Mouse (Mus musculus) forebrain, embryonic 14.5 days (tissue): ENCODE data around the gene Oas1f. TPM values are rescaled to one million over a fixed set of nuclear protein-coding genes. Genes with fewer than 3 reads are reported as not detected.
"Not testable (repeated sequence)": the region's sequence is repeated elsewhere in the genome, so short reads cannot be mapped to it uniquely, and the experiment has no call there.

Experiments used
- ATAC-seq: fragments of 200-750 bp; cut with Nextera tagmentation; 2 replicates; pipeline ENCODE4 v1.8.0; 2017; ENCODE audit warnings: mild to moderate bottlenecking, moderate library complexity
- DNase-seq: peaks from one replicate; pipeline ENCODE4 v3.0.0-alpha.2; 2015; ENCODE audit warnings: low spot score
- H3K27ac ChIP-seq: fragments of 300-500 bp; sonication (generic); 2 replicates; pipeline ENCODE4 v1.5.1; 2014; ENCODE audit warnings: low read depth, mild to moderate bottlenecking, control low read depth, low read length, moderate library complexity
- H3K27me3 ChIP-seq: fragments of 300-500 bp; sonication (generic); replicated peaks from 2 replicates; pipeline ENCODE4 v1.6.1; 2014; ENCODE audit warnings: low read length, control low read depth, mixed read lengths; ENCODE audit not compliant: control insufficient read depth, insufficient read depth
- H3K36me3 ChIP-seq: fragments of 300-500 bp; sonication (generic); 2 replicates; pipeline ENCODE4 v1.6.1; 2014; ENCODE audit warnings: low read length, control low read depth; ENCODE audit not compliant: control insufficient read depth, insufficient read depth
- H3K4me1 ChIP-seq: fragments of 300-500 bp; sonication (generic); 2 replicates; pipeline ENCODE4 v1.6.1; 2014; ENCODE audit warnings: antibody characterized with exemption, low read length, control low read depth; ENCODE audit not compliant: control insufficient read depth, insufficient read depth
- H3K4me2 ChIP-seq: fragments of 300-500 bp; sonication (generic); 2 replicates; pipeline ENCODE4 v1.6.1; 2014; ENCODE audit warnings: mild to moderate bottlenecking, control low read depth, low read length
- H3K4me3 ChIP-seq: fragments of 300-500 bp; sonication (generic); 2 replicates; pipeline ENCODE4 v1.5.1; 2014; ENCODE audit warnings: low read depth, low read length, control low read depth
- H3K9ac ChIP-seq: fragments of 300-500 bp; sonication (generic); 2 replicates; pipeline ENCODE4 v1.6.1; 2014; ENCODE audit warnings: mild to moderate bottlenecking, low read length, control low read depth, moderate library complexity
- H3K9me3 ChIP-seq: fragments of 300-500 bp; sonication (generic); replicated peaks from 2 replicates; pipeline ENCODE4 v1.6.1; 2016; ENCODE audit warnings: low read length, control low read depth, mixed read lengths; ENCODE audit not compliant: control insufficient read depth
- WGBS: fragments of 180-500 bp; shearing (Covaris S2); extraction: QIAGEN DNeasy Blood & Tissue Kit; methylation state at CpG from one replicate; pipeline ENCODE4 v1.1.7; 2014; 5-methylcytosine and 5-hydroxymethylcytosine counted together
- polyA plus RNA-seq: library from polyadenylated mRNA; unstranded; fragments of >200 nt; fragmentation: Nextera tagmentation; extraction: Ambion mirVana; gene quantifications from 2 replicates; pipeline ENCODE4 v1.2.1, GENCODE M21; 2014

The Oas1f gene
- polyA plus RNA-seq, 1 experiment from 2014 or later = not detected

DNA sequence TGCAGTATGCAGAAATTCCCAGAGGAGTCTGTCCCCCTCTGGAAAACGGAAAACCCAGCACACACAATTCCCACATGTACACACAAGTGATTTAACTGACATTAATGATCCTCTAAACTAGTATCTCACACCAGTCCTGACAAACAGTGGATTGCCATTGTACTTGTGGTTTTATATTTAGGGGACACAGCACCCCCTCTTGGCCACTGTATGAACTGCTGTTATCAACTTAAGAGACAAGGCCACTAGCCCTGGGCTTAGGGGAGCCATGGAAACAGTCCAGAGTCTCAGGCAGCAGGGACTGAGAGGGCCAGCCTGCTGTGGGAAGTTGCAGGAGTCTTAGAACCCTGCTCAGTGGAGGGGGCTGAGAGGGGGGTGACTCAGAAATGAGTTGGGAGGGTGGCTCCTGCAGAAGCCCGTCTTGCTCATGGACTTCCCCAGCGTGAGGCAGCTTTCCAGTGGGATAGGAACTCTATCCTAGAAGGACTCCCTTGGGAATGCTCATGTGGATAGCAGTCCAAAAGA lies 18.2 kb downstream of the Oas1f start:
- Histone ChIP-seq H3K4me1 (no peaks in the 10 kb centered on the region), H3K36me3 (no peaks in the 10 kb centered on the region), H3K4me3 (no peak overlapping the region), H3K27ac (no peak overlapping the region), H3K4me2 (no peak overlapping the region), H3K27me3 (no peaks in the 10 kb centered on the region), H3K9ac (no peak overlapping the region), H3K9me3 (no peaks in the 10 kb centered on the region)
- WGBS = 79% methylated on average over 3 of the region's 3 CpGs
- DNase-seq = peak; percentile 22
- no peak for ATAC-seq

- Histone ChIP-seq H3K27ac (no peak overlapping the region), H3K27me3 (no peaks in the 10 kb centered on the region), H3K4me3 (no peak overlapping the region), H3K36me3 (no peaks in the 10 kb centered on the region), H3K9me3 (no peaks in the 10 kb centered on the region), H3K4me2 (no peak overlapping the region), H3K4me1 (no peaks in the 10 kb centered on the region), H3K9ac (no peak overlapping the region)
- 79% methylated on average over 7 of the region's 7 CpGs for WGBS
- ATAC-seq (no peak), DNase-seq (no peak)
Observed at GRCm38 (mm10) chr5:120869436-120870015, 22.4 kb downstream of the Oas1f start.

DNA sequence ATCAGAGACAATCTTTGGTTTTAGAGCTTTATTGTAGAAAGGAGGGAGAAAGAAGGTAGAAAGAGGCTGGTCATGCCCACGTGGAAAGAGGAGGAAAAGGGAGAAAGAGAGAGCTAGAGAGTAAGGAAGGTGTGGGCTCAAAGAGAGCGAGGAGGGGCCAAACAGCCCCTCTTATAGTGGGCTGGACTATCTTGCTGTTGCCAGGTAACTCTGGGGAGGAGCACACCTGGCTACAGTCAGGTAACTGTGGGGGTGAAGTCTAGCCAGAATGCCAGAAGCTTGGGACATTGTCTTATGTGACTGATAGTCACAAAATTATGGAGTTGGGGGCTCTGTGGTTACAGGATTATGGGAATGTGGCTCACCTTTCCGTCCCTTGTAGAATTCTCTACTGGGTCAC lies 22.9 kb downstream of the Oas1f start:
- no peaks in the 10 kb centered on the region for H3K36me3 ChIP-seq
- no peak overlapping the region for H3K27ac ChIP-seq
- no peak for ATAC-seq
- no peaks in the 10 kb centered on the region for H3K9me3 ChIP-seq
- no peaks in the 10 kb centered on the region for H3K27me3 ChIP-seq
- H3K4me1 ChIP-seq = no peaks in the 10 kb centered on the region
- H3K4me3 ChIP-seq = no peak overlapping the region
- no peak for DNase-seq
- no peak overlapping the region for H3K9ac ChIP-seq
- no peak overlapping the region for H3K4me2 ChIP-seq
- WGBS = 68% methylated on average over 3 of the region's 3 CpGs

DNA sequence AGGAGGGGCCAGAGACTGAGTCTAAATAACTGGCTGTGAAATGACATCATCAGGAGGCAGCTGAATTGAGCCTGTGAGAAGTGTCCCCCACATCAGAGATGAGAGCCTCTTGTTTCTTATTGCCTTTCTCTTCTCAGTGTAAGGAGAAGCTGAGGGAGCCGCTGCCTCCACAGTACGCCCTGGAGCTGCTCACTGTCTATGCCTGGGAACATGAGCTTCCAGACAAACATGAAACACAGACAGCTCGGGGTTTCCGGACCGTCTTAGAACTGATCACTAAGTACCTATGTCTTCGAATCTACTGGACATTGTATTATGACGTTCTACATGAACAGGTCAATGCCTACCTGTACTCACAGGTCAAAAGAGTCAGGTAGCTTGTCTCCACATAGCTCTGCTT lies 23.6 kb downstream of the Oas1f start:
- DNase-seq (no peak), ATAC-seq (no peak)
- no peaks in the 10 kb centered on the region for H3K9me3 ChIP-seq
- no peaks in the 10 kb centered on the region for H3K4me1 ChIP-seq
- no peaks in the 10 kb centered on the region for H3K27me3 ChIP-seq
- no peaks in the 10 kb centered on the region for H3K36me3 ChIP-seq
- no peak overlapping the region for H3K27ac ChIP-seq
- H3K4me3 ChIP-seq = no peak overlapping the region
- H3K4me2 ChIP-seq = no peak overlapping the region
- 80% methylated on average over 7 of the region's 7 CpGs for WGBS
- H3K9ac ChIP-seq = no peak overlapping the region

- Histone ChIP-seq H3K27ac (no peak overlapping the region), H3K9me3 (no peaks in the 10 kb centered on the region), H3K9ac (no peak overlapping the region), H3K36me3 (no peaks in the 10 kb centered on the region), H3K27me3 (no peaks in the 10 kb centered on the region), H3K4me3 (no peak overlapping the region), H3K4me1 (no peaks in the 10 kb centered on the region), H3K4me2 (no peak overlapping the region)
- ATAC-seq (no peak), DNase-seq (no peak)
- 44% methylated on average over 2 of the region's 2 CpGs for WGBS
Observed at GRCm38 (mm10) chr5:120871469-120871868, 24.3 kb downstream of the Oas1f start.

- H3K9me3 ChIP-seq, H3K27ac ChIP-seq, DNase-seq, ATAC-seq, H3K36me3 ChIP-seq, H3K4me2 ChIP-seq, H3K4me1 ChIP-seq, H3K4me3 ChIP-seq, H3K27me3 ChIP-seq, H3K9ac ChIP-seq: not testable (repeated sequence)
- 68% methylated on average over 2 of the region's 3 CpGs for WGBS
Observed at GRCm38 (mm10) chr5:120876839-120877238, 29.7 kb downstream of the Oas1f start.

DNA sequence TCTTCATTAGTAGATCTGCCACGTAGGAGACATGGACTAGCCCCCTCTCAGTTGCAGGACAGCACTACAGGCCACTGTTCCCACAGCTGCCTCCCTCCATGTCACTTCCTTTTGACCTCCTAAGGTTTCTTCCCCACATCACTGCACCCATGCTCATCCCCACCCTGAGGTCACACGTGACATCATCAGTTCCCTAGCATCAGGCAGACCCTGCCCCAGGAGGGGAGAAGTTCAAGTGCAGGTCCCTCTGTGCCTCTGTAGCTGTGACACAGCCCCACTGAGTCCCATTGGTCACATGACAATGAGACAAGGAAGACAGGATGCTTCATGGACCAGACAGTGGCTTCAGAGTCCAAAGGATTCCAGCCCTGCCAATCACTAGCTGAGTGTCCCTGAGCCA lies 30.2 kb downstream of the Oas1f start:
- not testable (repeated sequence) for H3K27me3 ChIP-seq, H3K9ac ChIP-seq, H3K9me3 ChIP-seq, H3K4me1 ChIP-seq, ATAC-seq, H3K36me3 ChIP-seq, DNase-seq, H3K4me3 ChIP-seq, H3K27ac ChIP-seq, H3K4me2 ChIP-seq
- 79% methylated on average over 2 of the region's 2 CpGs for WGBS

- not testable (repeated sequence) for H3K4me2 ChIP-seq, H3K36me3 ChIP-seq, H3K27ac ChIP-seq, ATAC-seq, H3K27me3 ChIP-seq, H3K9me3 ChIP-seq, H3K4me1 ChIP-seq, H3K4me3 ChIP-seq, DNase-seq, H3K9ac ChIP-seq
- WGBS = 74% methylated on average over 2 of the region's 2 CpGs
Observed at GRCm38 (mm10) chr5:120878803-120879202, 31.6 kb downstream of the Oas1f start.

- not testable (repeated sequence) for H3K9ac ChIP-seq, H3K4me1 ChIP-seq, H3K27me3 ChIP-seq, H3K9me3 ChIP-seq, ATAC-seq, H3K27ac ChIP-seq, H3K36me3 ChIP-seq, H3K4me2 ChIP-seq, DNase-seq, H3K4me3 ChIP-seq
- 93% methylated on average over 6 of the region's 6 CpGs for WGBS
Observed at GRCm38 (mm10) chr5:120881681-120882080, 34.5 kb downstream of the Oas1f start.
